20 mouse cellular contexts compared by ENCODE assay signal in the genomic region with DNA sequence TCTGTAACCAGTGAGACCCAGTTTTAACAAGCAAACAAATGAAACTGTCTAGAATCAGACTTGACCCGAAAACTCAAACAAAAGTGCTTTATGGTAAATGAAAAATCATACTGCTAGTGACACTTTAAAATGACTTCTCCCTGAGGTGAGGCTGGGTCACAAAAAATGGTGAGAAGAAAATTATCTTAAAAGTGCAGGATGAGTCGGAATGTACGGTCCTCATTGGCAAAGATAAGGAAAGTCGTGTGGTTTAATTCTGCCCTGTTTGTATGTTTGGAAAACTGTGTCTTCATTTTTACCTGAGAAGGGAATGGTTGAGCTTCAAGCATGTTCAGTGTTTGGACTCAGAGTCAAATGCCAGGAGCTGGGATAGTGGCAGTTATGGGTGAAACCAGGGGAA. TPM values are rescaled to one million over a fixed set of nuclear protein-coding genes. Genes with fewer than 3 reads are reported as not detected.
"Had no signal": no experiment of that assay in that cellular context is flagged by ENCODE, and none has a peak within 500 bp of the region (broad histone marks: within the 10 kb centered on the region; RNA-seq: fewer than 3 reads in every experiment).

No protein-coding gene starts in this region.

- H3K27me3 ChIP-seq: limb, embryonic 13.5 days; midbrain, embryonic 12.5 days; neural tube, embryonic 13.5 days had no signal

- H3K4me3 ChIP-seq: limb, embryonic 13.5 days; midbrain, embryonic 12.5 days; neural tube, embryonic 13.5 days had no signal

- H3K9ac ChIP-seq: limb, embryonic 13.5 days; midbrain, embryonic 12.5 days; neural tube, embryonic 13.5 days had no signal

- H3K9me3 ChIP-seq: neural tube, embryonic 13.5 days had no signal

- ATAC-seq: intestine, embryonic 16.5 days; midbrain, embryonic 16.5 days had no signal

- H3K36me3 ChIP-seq: limb, embryonic 13.5 days; midbrain, embryonic 12.5 days; neural tube, embryonic 13.5 days had no signal

- DNase-seq: kidney, adult 8-10 months; kidney, postnatal 25 days; layer of hippocampus, adult 9-11 months; left cerebral cortex, postnatal 4 days; lung, adult 18-20 months; lung, postnatal 36 days; retina, postnatal 1 day; right cerebral cortex, postnatal 4 days; spleen, adult 18-20 months; thymus, postnatal 36 days had no signal

- H3K27ac ChIP-seq: limb, embryonic 13.5 days; midbrain, embryonic 12.5 days; neural tube, embryonic 13.5 days had no signal

- H3K4me2 ChIP-seq: limb, embryonic 13.5 days; midbrain, embryonic 12.5 days; neural tube, embryonic 13.5 days had no signal

- H3K4me1 ChIP-seq: limb, embryonic 13.5 days; midbrain, embryonic 12.5 days; neural tube, embryonic 13.5 days had no signal

RNA-seq across cellular contexts. Expression of a gene that starts 2.4 kb away (rescaled TPM):
- total RNA-seq: layer of hippocampus, adult 18-20 months; left cerebral cortex, postnatal 10 days; left cerebral cortex, postnatal 4 days; megakaryocyte, adult 5-6 weeks had no signal
- polyA plus RNA-seq: intestine, embryonic 16.5 days; kidney, embryonic 16.5 days; midbrain, embryonic 16.5 days; neural tube, embryonic 13.5 days; stomach, embryonic 14.5 days had no signal
